Mouse (Mus musculus) liver, embryonic 15.5 days (tissue): ENCODE data around the gene Uox. TPM values are rescaled to one million over a fixed set of nuclear protein-coding genes. Genes with fewer than 3 reads are reported as not detected.

Source experiments
- ATAC-seq: fragments of 200-750 bp; cut with Nextera tagmentation; 2 replicates; pipeline ENCODE4 v1.8.0; 2017; ENCODE audit warnings: moderate number of reproducible peaks, mild to moderate bottlenecking, moderate library complexity; ENCODE audit not compliant: insufficient read depth
- H3K27ac ChIP-seq: fragments of 300-500 bp; sonication (generic); replicated peaks from 2 replicates; pipeline ENCODE4 v1.5.1; 2015; ENCODE audit warnings: mild to moderate bottlenecking, inconsistent platforms
- H3K27me3 ChIP-seq: fragments of 300-500 bp; sonication (generic); 2 replicates; pipeline ENCODE4 v1.6.1; 2015; ENCODE audit warnings: mild to moderate bottlenecking, inconsistent platforms
- H3K36me3 ChIP-seq: fragments of 300-500 bp; sonication (generic); replicated peaks from 2 replicates; pipeline ENCODE4 v1.6.1; 2015; ENCODE audit warnings: moderate library complexity, mild to moderate bottlenecking, inconsistent platforms
- H3K4me1 ChIP-seq: fragments of 300-500 bp; sonication (generic); replicated peaks from 2 replicates; pipeline ENCODE4 v1.6.1; 2015; ENCODE audit warnings: inconsistent platforms
- H3K4me2 ChIP-seq: fragments of 300-500 bp; sonication (generic); 2 replicates; pipeline ENCODE4 v1.6.1; 2015; ENCODE audit warnings: moderate library complexity, mild to moderate bottlenecking, inconsistent platforms
- H3K4me3 ChIP-seq: fragments of 300-500 bp; sonication (generic); replicated peaks from 2 replicates; pipeline ENCODE4 v1.5.1; 2015; ENCODE audit warnings: mild to moderate bottlenecking, inconsistent platforms
- H3K9ac ChIP-seq: fragments of 300-500 bp; sonication (generic); 2 replicates; pipeline ENCODE4 v1.6.1; 2015; ENCODE audit warnings: moderate library complexity, mild to moderate bottlenecking, inconsistent platforms
- H3K9me3 ChIP-seq: fragments of 300-500 bp; sonication (generic); replicated peaks from 2 replicates; pipeline ENCODE4 v1.6.1; 2016; ENCODE audit warnings: inconsistent platforms
- WGBS: fragments of 180-500 bp; shearing (Covaris S2); methylation state at CpG from one replicate; pipeline ENCODE4 v1.1.7; 2015; ENCODE audit warnings: mixed read lengths; ENCODE audit not compliant: insufficient replicate concordance; 5-methylcytosine and 5-hydroxymethylcytosine counted together
- polyA plus RNA-seq: library from polyadenylated mRNA; unstranded; fragments of >200 nt; fragmentation: Nextera tagmentation; extraction: Ambion mirVana; gene quantifications from 2 replicates; pipeline ENCODE4 v1.2.1, GENCODE M21; 2015

Gene Uox
- polyA plus RNA-seq, 1 experiment from 2014 or later = 30.4 TPM

DNA sequence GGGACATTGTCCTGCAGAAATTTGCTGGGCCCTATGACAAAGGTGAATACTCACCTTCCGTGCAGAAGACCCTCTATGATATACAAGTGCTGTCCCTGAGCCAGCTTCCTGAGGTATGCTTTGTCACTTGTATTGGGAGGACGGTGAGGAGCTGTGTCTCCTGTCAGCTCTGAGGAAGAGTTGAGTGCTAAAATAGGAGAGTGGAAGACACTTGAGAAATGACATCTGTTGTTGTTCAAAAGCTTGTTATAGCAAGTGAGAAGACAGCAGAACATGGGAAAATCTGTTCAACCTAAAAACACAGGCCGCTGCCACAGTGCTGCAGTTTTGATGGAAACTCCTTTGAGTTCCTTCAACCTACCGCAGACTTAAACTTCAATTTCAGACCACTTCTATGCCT lies 55.5 kb downstream of the Uox start:
- Histone ChIP-seq H3K27me3 (no peaks in the 10 kb centered on the region), H3K4me2 (no peak overlapping the region), H3K9ac (no peak overlapping the region), H3K4me3 (no peak overlapping the region), H3K9me3 (no peaks in the 10 kb centered on the region), H3K4me1 (no peaks in the 10 kb centered on the region), H3K27ac (no peak overlapping the region), H3K36me3 (no peaks in the 10 kb centered on the region)
- WGBS = 74% methylated on average over 4 of the region's 4 CpGs
- ATAC-seq = no peak

DNA sequence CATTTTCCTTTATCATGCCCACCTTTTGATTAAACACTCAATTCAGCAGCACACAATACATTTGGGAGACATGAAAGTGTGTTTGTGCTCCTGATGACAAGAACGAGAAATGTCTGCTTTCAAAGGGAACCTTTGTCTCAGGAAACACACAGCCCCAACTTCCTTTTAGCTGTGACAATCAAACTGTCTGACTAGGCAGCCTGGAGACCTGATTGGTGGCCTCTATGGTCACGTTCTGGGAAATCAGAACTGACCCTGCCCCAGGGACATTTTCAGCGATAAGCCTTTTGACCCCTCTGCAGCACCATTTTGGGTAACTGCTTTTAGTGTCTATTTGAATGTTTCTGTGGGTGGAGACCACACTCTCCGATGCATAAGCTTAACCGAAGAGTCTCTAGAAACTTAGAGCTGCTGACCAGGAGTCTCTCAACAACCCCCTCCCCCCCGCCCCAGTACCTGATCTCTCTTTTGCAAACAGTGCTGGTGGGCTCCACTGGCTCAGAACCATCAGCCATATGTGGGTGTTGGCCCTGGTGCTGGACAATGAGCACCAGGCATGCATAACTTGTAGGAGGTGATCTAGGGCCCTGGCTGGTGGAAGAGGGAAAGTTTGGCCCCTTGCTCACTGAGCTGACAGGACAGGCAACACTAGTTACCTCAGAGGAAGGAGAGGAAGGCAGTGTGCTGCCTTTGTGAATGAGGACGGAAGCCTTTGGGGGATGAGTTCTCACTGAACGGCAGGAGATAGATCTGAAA lies 58.2 kb downstream of the Uox start:
- no peak overlapping the region for H3K9ac ChIP-seq
- no peak overlapping the region for H3K4me3 ChIP-seq
- no peaks in the 10 kb centered on the region for H3K4me1 ChIP-seq
- H3K9me3 ChIP-seq = no peaks in the 10 kb centered on the region
- H3K36me3 ChIP-seq = no peaks in the 10 kb centered on the region
- ATAC-seq = no peak
- H3K27me3 ChIP-seq = no peaks in the 10 kb centered on the region
- H3K27ac ChIP-seq = no peak overlapping the region
- WGBS = 39% methylated on average over 8 of the region's 8 CpGs
- no peak overlapping the region for H3K4me2 ChIP-seq

DNA sequence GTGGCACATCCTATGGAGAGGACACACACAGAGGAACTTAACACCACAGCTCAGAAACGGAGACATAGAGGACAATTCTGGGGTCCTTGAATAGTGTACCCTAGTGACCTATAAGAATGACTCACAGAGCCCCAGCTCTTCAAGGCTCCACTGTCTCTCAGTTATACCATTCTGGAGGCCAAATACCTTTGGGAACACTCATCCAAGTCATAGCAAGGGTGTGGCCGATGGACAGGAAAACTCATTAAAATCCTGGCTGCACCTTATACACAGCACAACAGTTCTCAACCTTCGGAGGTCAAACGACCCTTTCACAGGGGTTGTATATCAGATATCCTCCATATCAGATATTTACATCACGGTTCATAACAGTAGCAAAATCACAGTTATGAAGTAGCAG lies 62.3 kb downstream of the Uox start:
- Histone ChIP-seq H3K4me1 (no peaks in the 10 kb centered on the region), H3K9me3 (no peaks in the 10 kb centered on the region), H3K4me3 (no peak overlapping the region), H3K36me3 (no peaks in the 10 kb centered on the region), H3K9ac (no peak overlapping the region), H3K27me3 (no peaks in the 10 kb centered on the region), H3K27ac (no peak overlapping the region), H3K4me2 (no peak overlapping the region)
- ATAC-seq = no peak
- 56% methylated on average over 5 of the region's 5 CpGs for WGBS

DNA sequence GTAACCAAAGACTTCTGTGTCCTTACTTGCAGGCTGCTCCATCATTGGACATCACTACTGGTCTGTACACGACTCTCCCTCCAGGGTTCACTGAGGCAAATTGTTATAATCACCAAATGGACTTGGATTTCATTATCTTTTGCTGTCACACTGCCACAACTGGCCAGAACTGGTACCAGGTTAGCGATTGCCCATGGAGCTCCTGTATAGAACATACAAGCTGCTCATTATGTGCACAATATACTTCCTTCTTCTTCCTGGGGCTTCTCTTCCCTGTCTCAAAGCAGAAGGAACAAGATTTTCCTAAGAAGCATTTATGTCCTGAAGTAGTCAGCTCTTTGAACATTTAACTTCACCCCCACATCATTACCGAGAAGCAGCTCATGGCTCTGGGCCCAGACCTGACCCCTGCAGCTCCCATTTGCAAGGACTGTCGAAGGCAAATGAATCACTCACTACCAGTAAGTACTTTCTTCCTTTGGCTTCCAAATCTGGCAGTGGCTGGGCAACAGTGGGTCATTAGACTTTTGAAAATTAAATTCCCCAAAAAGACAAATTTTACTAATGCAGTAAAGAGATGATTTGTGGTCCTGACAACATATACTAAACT lies 71.7 kb downstream of the Uox start:
- no peaks in the 10 kb centered on the region for H3K27me3 ChIP-seq
- H3K4me1 ChIP-seq = no peaks in the 10 kb centered on the region
- ATAC-seq = no peak
- H3K36me3 ChIP-seq = no peaks in the 10 kb centered on the region
- 44% methylated on average over 4 of the region's 4 CpGs for WGBS
- H3K9me3 ChIP-seq = no peaks in the 10 kb centered on the region
- H3K4me2 ChIP-seq = no peak overlapping the region
- H3K27ac ChIP-seq = no peak overlapping the region
- H3K4me3 ChIP-seq = no peak overlapping the region
- H3K9ac ChIP-seq = no peak overlapping the region

DNA sequence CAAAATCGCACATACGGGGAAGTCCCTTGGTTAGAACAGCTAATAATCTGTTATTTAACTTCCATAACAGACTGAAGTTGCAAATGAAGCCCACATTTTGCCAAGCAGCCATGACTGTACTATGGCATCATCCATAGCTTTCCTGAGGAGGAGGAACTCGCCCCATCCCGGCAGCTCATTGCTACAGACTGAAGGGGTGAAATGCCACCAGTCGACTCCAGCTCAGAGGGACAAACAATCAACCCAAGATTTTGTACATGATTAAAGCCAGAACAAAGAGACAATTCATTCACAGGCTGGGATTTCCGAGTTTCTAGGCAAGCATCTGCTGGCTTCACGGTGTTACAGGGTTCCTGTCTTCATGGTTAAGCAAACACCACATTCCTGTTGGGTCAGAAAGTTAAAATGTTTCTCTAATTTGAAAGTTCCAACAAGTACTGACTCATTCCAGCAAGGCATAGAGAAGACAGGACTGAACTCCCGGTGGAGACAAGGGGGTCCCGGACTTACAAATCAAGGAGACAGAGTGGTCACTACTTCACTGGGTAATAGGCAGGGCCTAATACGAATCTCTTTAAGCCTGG lies 79.2 kb downstream of the Uox start:
- no peak overlapping the region for H3K4me2 ChIP-seq
- ATAC-seq = no peak

DNA sequence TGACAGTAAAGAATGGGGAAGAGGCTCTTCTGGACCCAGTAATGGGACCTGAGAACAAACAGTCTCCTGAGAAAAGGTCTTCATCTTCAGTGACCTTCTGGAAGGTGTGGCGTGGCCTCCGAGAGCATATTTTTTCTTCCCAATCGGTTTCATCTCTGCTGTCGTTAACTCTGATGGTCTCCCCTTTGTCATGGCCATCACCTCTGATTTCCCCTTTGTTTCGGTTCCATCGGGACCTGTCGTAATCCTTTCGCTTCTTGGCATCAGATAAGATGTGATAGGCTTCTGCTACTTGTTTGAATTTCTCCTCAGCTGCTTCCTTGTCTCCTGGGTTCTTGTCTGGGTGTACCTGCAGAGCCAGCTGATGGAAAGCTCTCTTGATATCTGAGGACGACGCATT lies 80.5 kb downstream of the Uox start:
- Histone ChIP-seq H3K36me3 (no peaks in the 10 kb centered on the region), H3K27ac (no peak overlapping the region), H3K4me2 (no peak overlapping the region), H3K4me3 (no peak overlapping the region), H3K9me3 (no peaks in the 10 kb centered on the region), H3K9ac (no peak overlapping the region), H3K27me3 (no peaks in the 10 kb centered on the region), H3K4me1 (peaks cover 29% of the 10 kb centered on the region)
- no peak for ATAC-seq
- 76% methylated on average over 10 of the region's 10 CpGs for WGBS

More for the DNA sequence above, 79.2 kb downstream of the Uox start:
- Histone ChIP-seq H3K9me3 (no peaks in the 10 kb centered on the region), H3K36me3 (no peaks in the 10 kb centered on the region), H3K27me3 (no peaks in the 10 kb centered on the region), H3K4me1 (peaks cover 18% of the 10 kb centered on the region), H3K27ac (no peak overlapping the region), H3K4me3 (no peak overlapping the region), H3K9ac (no peak overlapping the region)
- WGBS = 70% methylated on average over 10 of the region's 10 CpGs

DNA sequence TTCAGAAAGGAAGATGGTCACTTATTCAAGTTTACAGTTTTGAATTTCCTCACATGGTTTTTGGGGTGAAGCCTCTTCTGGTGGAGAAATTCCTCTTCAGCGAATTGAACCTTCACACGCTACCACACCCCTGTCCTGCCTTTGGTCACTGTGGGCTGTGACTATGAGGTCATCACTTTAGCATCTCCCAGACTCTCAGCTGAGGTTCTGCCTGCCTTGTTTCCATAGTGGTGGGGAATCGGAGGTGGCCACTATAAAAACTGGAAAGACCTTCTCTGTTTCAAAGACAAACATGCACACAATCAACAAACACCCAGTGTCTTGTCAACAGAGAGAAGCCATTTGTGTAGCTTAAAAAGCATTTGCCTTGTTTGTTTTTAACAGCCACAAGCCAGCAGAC lies 81.0 kb downstream of the Uox start, which contains the start of gene 4930503B20Rik:
Gene 4930503B20Rik (minus strand): TSS at position 101 of the 400 bp plus-strand sequence.
- no peak within 1 kb of the TSS for H3K4me2 ChIP-seq
- H3K27ac ChIP-seq = no peak within 1 kb of the TSS
- H3K27me3 ChIP-seq = no peaks in the 10 kb centered on the region
- no peak within 1 kb of the TSS for H3K9ac ChIP-seq
- no peak for ATAC-seq
- no peaks in the 10 kb centered on the region for H3K36me3 ChIP-seq
- no peaks in the 10 kb centered on the region for H3K9me3 ChIP-seq
- WGBS = 81% methylated on average over 3 of the region's 3 CpGs
- no peak within 1 kb of the TSS for H3K4me3 ChIP-seq
- H3K4me1 ChIP-seq = peaks cover 33% of the 10 kb centered on the region

DNA sequence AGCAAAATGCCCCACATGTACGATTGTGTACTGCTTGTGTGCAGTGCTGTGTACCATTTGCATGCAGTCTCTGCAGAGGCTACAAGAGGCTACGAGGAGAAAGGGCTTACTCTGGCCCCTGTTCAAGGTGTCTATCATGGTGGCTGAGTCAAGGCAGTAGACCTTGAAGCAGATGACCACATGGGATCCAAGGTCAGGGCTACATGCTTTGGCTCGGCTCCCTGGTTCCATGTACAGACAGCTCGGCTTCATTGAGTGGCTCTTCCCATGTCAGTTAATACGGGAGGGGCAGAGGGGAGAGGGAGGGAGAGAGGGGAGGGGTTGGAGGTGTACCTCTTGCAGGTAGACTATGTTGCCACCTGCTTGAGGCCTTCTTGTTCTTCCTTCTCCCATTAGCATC lies 82.2 kb downstream of the Uox start:
- no peak overlapping the region for H3K4me2 ChIP-seq
- peak overlapping the region; percentile 38; the same call in 1 of the 2 replicates for H3K27ac ChIP-seq
- H3K4me3 ChIP-seq = no peak overlapping the region
- no peak for ATAC-seq
- H3K4me1 ChIP-seq = peaks cover 33% of the 10 kb centered on the region
- 80% methylated on average over 5 of the region's 5 CpGs for WGBS
- no peaks in the 10 kb centered on the region for H3K9me3 ChIP-seq
- H3K36me3 ChIP-seq = no peaks in the 10 kb centered on the region
- H3K27me3 ChIP-seq = no peaks in the 10 kb centered on the region
- H3K9ac ChIP-seq = no peak overlapping the region

DNA sequence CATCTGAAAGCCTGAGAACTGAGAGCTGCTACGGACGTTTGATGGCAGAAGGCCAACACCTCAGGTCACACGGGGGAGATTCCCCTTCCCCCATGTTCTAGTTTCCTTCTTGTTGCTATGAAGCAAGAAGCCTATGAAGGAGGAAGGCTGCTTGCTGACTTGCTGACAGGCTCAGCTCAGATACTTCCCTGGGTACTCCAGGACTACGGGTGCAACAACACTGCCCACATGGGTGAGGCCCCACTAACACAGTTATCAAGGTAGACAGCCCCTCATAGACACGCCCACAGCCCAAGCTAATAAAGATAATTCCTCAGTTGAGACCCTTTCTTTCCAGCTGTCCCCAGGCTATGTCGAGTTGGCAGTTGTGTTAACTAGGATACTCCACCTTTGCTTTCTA lies 83.5 kb downstream of the Uox start:
- peak overlapping the region; percentile 57 for H3K4me2 ChIP-seq
- no peak overlapping the region for H3K4me3 ChIP-seq
- 18% methylated on average over 6 of the region's 6 CpGs for WGBS

DNA sequence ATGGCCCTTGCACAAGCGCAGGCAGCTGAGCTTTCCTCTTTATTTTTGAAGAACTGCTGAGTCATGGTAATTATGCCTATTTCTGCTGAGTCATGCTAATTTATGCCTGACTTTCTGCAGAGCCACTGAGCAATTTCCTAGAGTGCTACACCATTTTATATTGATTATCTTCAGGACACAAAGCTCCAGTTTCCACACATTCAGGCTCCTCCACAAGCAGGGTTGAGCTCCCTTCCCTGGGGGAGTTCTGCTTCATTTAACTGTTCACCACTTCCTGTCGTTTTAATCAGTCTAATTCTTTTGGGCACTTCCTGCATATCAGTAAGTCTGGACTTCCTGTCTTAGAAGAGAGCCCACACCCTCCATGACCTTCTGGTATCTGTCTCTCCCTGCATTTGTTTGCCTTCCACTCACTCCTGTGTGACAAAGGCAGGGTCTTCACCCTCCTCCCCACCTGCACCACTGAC lies 84.9 kb downstream of the Uox start:
- peak overlapping the region; percentile 53 for H3K4me2 ChIP-seq
- ATAC-seq = peak; percentile 79
- H3K4me1 ChIP-seq = peaks cover 33% of the 10 kb centered on the region
- no peak overlapping the region for H3K9ac ChIP-seq
- H3K27ac ChIP-seq = peak overlapping the region; percentile 91
- no peak overlapping the region for H3K4me3 ChIP-seq
- H3K9me3 ChIP-seq = no peaks in the 10 kb centered on the region
- H3K27me3 ChIP-seq = no peaks in the 10 kb centered on the region
- 30% methylated on average over 2 of the region's 2 CpGs for WGBS
- H3K36me3 ChIP-seq = no peaks in the 10 kb centered on the region

More for the DNA sequence above, 83.5 kb downstream of the Uox start:
- peak overlapping the region; percentile 35; the same call in 1 of the 2 replicates for H3K9ac ChIP-seq
- no peaks in the 10 kb centered on the region for H3K36me3 ChIP-seq
- no peaks in the 10 kb centered on the region for H3K27me3 ChIP-seq
- ATAC-seq = peak; percentile 85
- no peaks in the 10 kb centered on the region for H3K9me3 ChIP-seq
- H3K4me1 ChIP-seq = peaks cover 33% of the 10 kb centered on the region
- H3K27ac ChIP-seq = peak overlapping the region; percentile 74

DNA sequence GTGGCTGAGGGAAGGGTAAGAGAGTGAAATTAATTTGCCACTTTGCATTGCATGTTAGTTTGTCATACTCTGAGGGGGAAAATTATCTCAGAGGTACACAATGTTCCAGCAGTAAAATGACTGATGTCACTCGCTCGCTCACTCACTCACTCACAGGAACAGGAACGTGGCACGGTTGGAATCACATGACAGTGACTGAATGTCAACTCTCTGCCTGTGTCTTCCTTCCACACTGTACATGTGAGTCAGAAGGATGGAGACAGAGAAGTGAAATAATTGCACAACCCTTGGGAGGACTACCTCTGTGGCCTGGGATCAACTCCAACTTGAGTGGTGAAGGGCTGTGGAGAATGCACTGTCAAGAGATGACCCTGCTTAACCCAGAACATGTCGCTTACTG lies 87.2 kb downstream of the Uox start:
- Histone ChIP-seq H3K4me1 (peaks cover 33% of the 10 kb centered on the region), H3K9ac (no peak overlapping the region), H3K4me2 (no peak overlapping the region), H3K36me3 (no peaks in the 10 kb centered on the region), H3K27ac (no peak overlapping the region), H3K4me3 (no peak overlapping the region), H3K9me3 (no peaks in the 10 kb centered on the region), H3K27me3 (no peaks in the 10 kb centered on the region)
- 66% methylated on average over 5 of the region's 5 CpGs for WGBS
- no peak for ATAC-seq
